Mouse (Mus musculus) kidney, embryonic 14.5 days (tissue): ENCODE results near the gene Dcaf12. TPM values are rescaled to one million over a fixed set of nuclear protein-coding genes. Genes with fewer than 3 reads are reported as not detected.

Experiments
- ATAC-seq: fragments of 200-750 bp; cut with Nextera tagmentation; 2 replicates; pipeline ENCODE4 v1.8.0; 2017; ENCODE audit warnings: moderate number of reproducible peaks, mild to moderate bottlenecking, moderate TSS enrichment, moderate library complexity; ENCODE audit not compliant: low FRiP score, low TSS enrichment
- H3K27ac ChIP-seq: fragments of 300-500 bp; sonication (generic); 2 replicates; pipeline ENCODE4 v1.5.1; 2014; ENCODE audit warnings: low read depth, mild to moderate bottlenecking, low read length, moderate library complexity, mixed read lengths
- H3K27me3 ChIP-seq: fragments of 300-500 bp; sonication (generic); 2 replicates; pipeline ENCODE4 v1.6.1; 2014; ENCODE audit warnings: mild to moderate bottlenecking, low read length; ENCODE audit not compliant: control insufficient read depth, insufficient read depth
- H3K36me3 ChIP-seq: fragments of 300-500 bp; sonication (generic); 2 replicates; pipeline ENCODE4 v1.6.1; 2014; ENCODE audit warnings: low read length, mixed read lengths; ENCODE audit not compliant: control insufficient read depth, insufficient read depth
- H3K4me1 ChIP-seq: fragments of 300-500 bp; sonication (generic); 2 replicates; pipeline ENCODE4 v1.6.1; 2014; ENCODE audit warnings: low read length, mixed read lengths; ENCODE audit not compliant: control insufficient read depth, insufficient read depth
- H3K4me2 ChIP-seq: fragments of 300-500 bp; sonication (generic); replicated peaks from 2 replicates; pipeline ENCODE4 v1.6.1; 2014; ENCODE audit warnings: low read depth, mild to moderate bottlenecking, low read length
- H3K4me3 ChIP-seq: fragments of 300-500 bp; sonication (generic); 2 replicates; pipeline ENCODE4 v1.5.1; 2014; ENCODE audit warnings: mild to moderate bottlenecking, low read length
- H3K9ac ChIP-seq: fragments of 300-500 bp; sonication (generic); 2 replicates; pipeline ENCODE4 v1.6.1; 2014; ENCODE audit warnings: low read depth, mild to moderate bottlenecking, low read length, moderate library complexity
- H3K9me3 ChIP-seq: fragments of 300-500 bp; sonication (generic); 2 replicates; pipeline ENCODE4 v1.6.1; 2016; ENCODE audit warnings: low read length; ENCODE audit not compliant: control insufficient read depth
- WGBS: fragments of 180-500 bp; shearing (Covaris S2); extraction: QIAGEN DNeasy Blood & Tissue Kit; methylation state at CpG from one replicate; pipeline ENCODE4 v1.1.7; 2014; 5-methylcytosine and 5-hydroxymethylcytosine counted together
- polyA plus RNA-seq: library from polyadenylated mRNA; unstranded; fragments of >200 nt; fragmentation: Nextera tagmentation; extraction: Ambion mirVana; gene quantifications from 2 replicates; pipeline ENCODE4 v1.2.1, GENCODE M21; 2014

Dcaf12 gene
- polyA plus RNA-seq: 36.6 and 53.0 TPM in 2 replicates

DNA sequence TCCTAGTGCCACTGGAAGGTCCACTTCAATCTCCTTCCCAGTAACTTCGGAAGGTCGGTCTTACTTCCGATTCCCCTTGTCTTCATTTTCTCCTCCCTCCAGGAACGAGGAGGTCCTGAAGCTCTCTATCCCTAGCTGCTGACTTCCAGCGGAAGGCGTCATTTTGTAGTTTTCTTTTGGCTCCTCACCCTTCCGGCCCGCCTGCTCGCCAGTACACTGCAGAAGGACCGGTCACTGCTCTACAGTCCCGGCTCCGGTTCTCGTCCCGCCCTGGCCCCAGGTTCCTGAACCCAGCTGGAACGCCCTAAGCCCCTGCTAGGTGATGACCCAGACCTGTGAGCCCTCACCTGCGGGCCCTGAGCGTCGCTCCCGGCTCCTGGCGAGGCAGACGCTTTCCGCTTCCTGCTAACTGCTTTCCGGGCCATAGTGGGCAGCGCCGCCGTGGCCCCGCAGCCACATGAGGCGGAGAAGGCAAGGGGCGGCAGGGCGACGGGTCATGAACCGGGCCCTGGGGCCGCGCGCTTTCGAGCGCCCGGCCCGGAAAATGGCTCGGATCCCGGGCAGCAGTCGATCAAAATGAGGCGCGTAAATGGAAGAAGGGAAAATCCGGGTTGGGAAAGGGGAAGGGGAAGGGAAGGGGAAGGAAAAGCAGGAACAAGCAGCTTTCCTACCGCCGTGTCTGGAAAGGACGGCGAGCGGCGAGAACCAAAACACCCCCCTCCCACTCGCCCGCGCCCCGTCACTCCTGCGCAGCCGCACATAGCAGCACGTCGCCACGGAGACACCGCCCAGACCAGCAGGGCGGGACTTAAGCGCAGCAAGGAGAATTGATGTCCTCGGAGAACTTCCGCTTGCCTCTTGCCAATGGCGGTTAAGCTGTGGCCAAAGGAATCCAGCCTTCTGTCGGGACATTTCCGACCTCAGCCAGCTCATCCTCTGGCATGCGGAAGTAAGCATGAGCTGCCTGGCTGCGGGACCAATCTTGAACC is at the start of gene Dcaf12:
TSS of gene Dcaf12 (minus strand) at position 749 of the 989 bp plus-strand sequence.
- Histone ChIP-seq H3K27me3 (no peaks in the 10 kb centered on the region), H3K9ac (peak within 1 kb of the TSS; percentile 85), H3K4me1 (peaks cover 15% of the 10 kb centered on the region), H3K4me2 (peak within 1 kb of the TSS; percentile 94), H3K27ac (peak within 1 kb of the TSS; percentile 96), H3K4me3 (peak within 1 kb of the TSS; percentile 90), H3K9me3 (no peaks in the 10 kb centered on the region), H3K36me3 (peaks cover 27% of the 10 kb centered on the region)
- peak; percentile 98 for ATAC-seq
- WGBS: under 1% methylated on average over 70 of the region's 70 CpGs

DNA sequence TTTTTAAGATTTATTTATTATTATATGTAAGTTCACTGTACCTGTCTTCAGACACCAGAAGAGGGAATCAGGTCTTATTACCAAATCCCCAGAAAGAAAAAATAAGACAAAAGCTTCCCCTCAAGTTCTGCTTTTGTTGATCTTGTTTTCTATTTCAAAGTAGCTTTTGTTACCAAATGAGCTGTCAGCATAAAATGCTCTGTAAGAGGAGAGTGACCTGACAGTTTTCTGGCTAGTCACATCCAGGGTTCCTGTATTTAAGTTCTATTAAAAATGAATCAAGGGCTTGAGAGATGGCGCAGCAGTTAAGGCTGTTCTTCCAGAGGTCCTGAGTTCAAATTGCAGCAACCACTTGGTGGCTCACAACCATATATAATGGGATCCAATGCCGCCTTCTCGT is 46.4 kb upstream of the Dcaf12 start:
- no peaks in the 10 kb centered on the region for H3K36me3 ChIP-seq
- no peak overlapping the region for H3K9ac ChIP-seq
- no peaks in the 10 kb centered on the region for H3K9me3 ChIP-seq
- no peak overlapping the region for H3K4me3 ChIP-seq
- ATAC-seq: no peak
- no peak overlapping the region for H3K27ac ChIP-seq
- no peaks in the 10 kb centered on the region for H3K4me1 ChIP-seq
- WGBS: 90% methylated on average over 3 of the region's 3 CpGs
- no peaks in the 10 kb centered on the region for H3K27me3 ChIP-seq
- no peak overlapping the region for H3K4me2 ChIP-seq

DNA sequence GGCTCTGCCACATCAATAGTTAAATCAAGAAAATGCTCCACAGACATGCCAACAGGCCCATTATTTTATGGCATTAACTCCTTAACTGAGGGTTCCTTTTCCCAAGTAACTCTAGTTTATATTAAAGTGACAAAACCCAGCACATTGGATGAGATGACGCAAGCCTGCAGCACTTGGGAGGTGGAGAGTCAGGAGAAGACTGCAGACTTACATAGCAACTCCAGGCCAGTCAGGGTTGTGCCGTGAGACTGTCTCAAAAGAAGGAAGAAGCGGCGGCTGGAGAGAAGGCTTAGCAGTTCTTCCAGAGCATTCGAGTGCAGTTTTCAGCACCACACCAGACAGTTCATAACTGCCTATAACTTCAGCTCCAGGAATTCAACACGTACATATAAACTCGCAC is 44.7 kb upstream of the Dcaf12 start:
- ATAC-seq: no peak
- Histone ChIP-seq H3K36me3 (no peaks in the 10 kb centered on the region; the same call in 1 of the 2 replicates), H3K9me3 (no peaks in the 10 kb centered on the region), H3K4me3 (no peak overlapping the region), H3K4me1 (no peaks in the 10 kb centered on the region), H3K27ac (no peak overlapping the region), H3K27me3 (no peaks in the 10 kb centered on the region), H3K4me2 (no peak overlapping the region), H3K9ac (no peak overlapping the region)
- WGBS: 96% methylated on average over 7 of the region's 7 CpGs

DNA sequence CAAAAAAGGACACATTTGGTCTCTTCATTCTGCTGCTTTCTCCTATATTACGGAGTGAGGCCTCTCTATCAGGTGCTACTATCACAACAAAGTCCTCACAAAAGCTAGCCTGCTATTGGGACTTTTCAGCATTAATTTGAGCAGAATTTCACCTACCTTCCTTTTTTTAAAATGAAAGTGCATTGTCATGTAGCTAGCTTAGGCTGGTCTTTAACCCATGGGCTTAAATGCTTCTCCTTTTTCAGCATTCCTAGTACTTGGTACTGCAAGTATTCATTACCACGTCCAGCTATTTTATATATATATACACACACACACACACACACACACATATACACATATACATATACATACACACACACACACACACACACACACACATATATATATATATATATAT is 44.0 kb upstream of the Dcaf12 start:
- Histone ChIP-seq H3K4me2 (no peak overlapping the region), H3K4me1 (no peaks in the 10 kb centered on the region), H3K9ac (no peak overlapping the region), H3K9me3 (no peaks in the 10 kb centered on the region), H3K27ac (no peak overlapping the region), H3K36me3 (no peaks in the 10 kb centered on the region; the same call in 1 of the 2 replicates), H3K4me3 (no peak overlapping the region), H3K27me3 (no peaks in the 10 kb centered on the region)
- WGBS: 94% methylated on average over 2 of the region's 2 CpGs
- no peak for ATAC-seq

DNA sequence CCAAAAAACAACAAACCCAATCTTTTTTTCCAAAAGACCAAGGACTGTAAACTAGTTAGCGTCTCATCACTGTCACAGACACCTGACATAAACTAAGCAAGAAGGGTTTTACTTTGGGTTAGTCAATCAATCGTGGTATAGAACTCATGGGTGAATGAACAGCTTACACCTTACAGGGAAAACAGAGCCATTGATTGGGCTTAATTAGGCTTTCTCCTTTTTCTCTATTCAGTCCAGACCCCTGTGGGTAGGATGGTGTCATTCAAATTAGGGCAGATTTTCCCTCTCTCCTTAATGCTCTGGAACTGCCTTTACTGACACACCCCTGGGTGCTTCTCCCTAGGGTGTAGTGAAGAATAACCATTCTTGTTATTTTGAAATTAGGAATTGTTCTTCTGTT is 42.5 kb upstream of the Dcaf12 start:
- H3K4me1 ChIP-seq: no peaks in the 10 kb centered on the region
- WGBS: 69% methylated on average over 2 of the region's 2 CpGs
- H3K9ac ChIP-seq: no peak overlapping the region
- no peak for ATAC-seq
- H3K4me3 ChIP-seq: no peak overlapping the region
- H3K27me3 ChIP-seq: no peaks in the 10 kb centered on the region
- no peak overlapping the region for H3K4me2 ChIP-seq
- H3K27ac ChIP-seq: no peak overlapping the region
- H3K9me3 ChIP-seq: no peaks in the 10 kb centered on the region
- H3K36me3 ChIP-seq: peaks cover 3% of the 10 kb centered on the region; the same call in 1 of the 2 replicates

DNA sequence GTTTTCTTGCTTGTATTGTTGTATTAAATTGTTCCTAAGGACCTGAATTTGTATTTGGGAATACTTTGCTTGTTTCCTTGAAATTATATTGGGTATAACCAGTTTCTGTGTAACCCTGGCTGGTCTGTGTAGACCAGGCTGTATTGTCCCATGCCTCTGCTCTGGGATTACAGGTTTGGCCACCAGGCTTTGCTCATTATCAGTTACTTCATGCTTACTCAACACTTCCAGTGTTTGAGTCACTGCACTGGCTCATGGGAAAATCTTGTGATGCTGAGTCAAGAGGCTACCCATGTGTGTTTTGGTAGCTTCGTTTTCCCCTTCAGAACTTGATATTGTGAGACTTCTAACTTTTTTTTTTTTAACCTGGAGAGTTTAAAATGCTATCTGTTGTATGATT is 38.6 kb upstream of the Dcaf12 start:
- H3K9ac ChIP-seq: no peak overlapping the region

DNA sequence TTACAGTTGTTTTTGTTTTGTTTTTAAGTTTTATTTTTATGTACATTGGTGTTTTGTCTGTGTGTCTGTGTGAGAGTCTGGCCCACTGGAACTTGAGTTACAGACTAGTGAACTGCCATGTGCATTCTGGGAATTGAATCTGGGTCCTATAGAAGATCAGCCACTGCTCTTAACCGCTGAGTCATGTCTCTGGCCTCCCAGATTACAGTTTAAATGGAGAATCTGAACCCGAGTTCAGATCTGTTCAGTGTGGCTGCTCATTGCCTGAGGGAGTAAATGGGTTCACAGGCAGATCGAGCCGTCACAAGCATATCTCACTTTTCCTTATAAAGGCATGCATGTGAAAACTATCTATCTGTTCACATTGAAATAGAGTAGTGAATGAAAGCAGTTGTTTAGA is 38.1 kb upstream of the Dcaf12 start:
- 0 out of 2 replicates have a peak, but pooled peaks cover 4% of the 10 kb centered on the region for H3K4me1 ChIP-seq
- no peak for ATAC-seq
- no peaks in the 10 kb centered on the region for H3K9me3 ChIP-seq
- H3K4me2 ChIP-seq: no peak overlapping the region
- H3K36me3 ChIP-seq: peaks cover 6% of the 10 kb centered on the region; the same call in 1 of the 2 replicates
- WGBS: 92% methylated on average over 4 of the region's 4 CpGs
- H3K4me3 ChIP-seq: no peak overlapping the region
- H3K27ac ChIP-seq: no peak overlapping the region
- H3K27me3 ChIP-seq: no peaks in the 10 kb centered on the region
- no peak overlapping the region for H3K9ac ChIP-seq

More for the DNA sequence above, 38.6 kb upstream of the Dcaf12 start:
- 0 out of 2 replicates have a peak, but pooled peaks cover 4% of the 10 kb centered on the region for H3K4me1 ChIP-seq
- peaks cover 6% of the 10 kb centered on the region; the same call in 1 of the 2 replicates for H3K36me3 ChIP-seq
- H3K4me2 ChIP-seq: no peak overlapping the region
- H3K9me3 ChIP-seq: no peaks in the 10 kb centered on the region
- no peak for ATAC-seq
- H3K4me3 ChIP-seq: no peak overlapping the region
- 100% methylated on average over 1 of the region's 1 CpGs for WGBS
- no peaks in the 10 kb centered on the region for H3K27me3 ChIP-seq
- no peak overlapping the region for H3K27ac ChIP-seq

DNA sequence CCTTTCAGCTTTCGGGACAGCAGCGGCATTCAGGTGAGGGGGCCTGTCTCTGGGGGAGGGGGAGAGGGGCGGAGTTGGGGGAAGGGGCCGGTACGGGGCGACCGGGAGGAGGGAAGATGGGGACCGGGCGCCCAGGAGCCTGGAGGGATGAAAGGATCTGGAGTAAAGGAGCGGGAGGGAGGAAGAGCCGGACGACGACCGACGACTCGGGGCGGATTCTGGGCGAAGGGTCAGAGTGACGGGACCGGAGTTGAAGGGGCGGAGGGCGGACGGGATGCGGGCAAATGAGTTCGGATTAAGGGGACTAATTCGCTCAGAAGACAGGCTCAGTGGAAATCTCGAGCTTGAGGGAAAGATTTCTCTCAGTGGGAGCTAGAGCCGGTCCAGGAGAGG is 34.5 kb upstream of the Dcaf12 start:
- H3K9ac ChIP-seq: peak overlapping the region; percentile 86
- H3K4me3 ChIP-seq: peak overlapping the region; percentile 89
- ATAC-seq: no peak; the same call in 1 of the 2 replicates
- 0 out of 2 replicates have a peak, but pooled peaks cover 6% of the 10 kb centered on the region for H3K36me3 ChIP-seq
- H3K27me3 ChIP-seq: no peaks in the 10 kb centered on the region
- H3K27ac ChIP-seq: peak overlapping the region; percentile 96
- 0 out of 2 replicates have a peak, but pooled peaks cover 4% of the 10 kb centered on the region for H3K4me1 ChIP-seq
- under 1% methylated on average over 27 of the region's 28 CpGs for WGBS
- H3K4me2 ChIP-seq: peak overlapping the region; percentile 67
- H3K9me3 ChIP-seq: no peaks in the 10 kb centered on the region
